Mouse (Mus musculus): ENCODE measurements around the gene Kmt5b. TPM values are rescaled to one million over a fixed set of nuclear protein-coding genes. Genes with fewer than 3 reads are reported as not detected.

Gene Kmt5b
- polyA plus RNA-seq, 1 experiment: 47.1 TPM

- TF ChIP-seq CTCF (IDR thresholded peaks at IDR 0.05; ENCODE audit: borderline replicate concordance, insufficient read depth, low read length) (no peak), POLR2A (IDR thresholded peaks at IDR 0.05; ENCODE audit: low read depth, low read length) (peak; percentile 74)
- peak overlapping the region; percentile 82 for H3K4me3 ChIP-seq (ENCODE audit: insufficient read depth, low read length)
- peaks cover 5% of the 10 kb centered on the region; the same call in 1 of the 2 replicates for H3K4me1 ChIP-seq (ENCODE audit: control insufficient read depth, insufficient read depth, low read length)
- H3K27ac ChIP-seq (ENCODE audit: insufficient read depth, low read length): peak overlapping the region; percentile 100
These were observed 818 bp downstream of the Kmt5b start for GRCm38 (mm10) chr19:3767781-3768696.

GRCm38 (mm10) chr19:3768697-3769383 is 1.6 kb downstream of the Kmt5b start:
- no peak for TF ChIP-seq CTCF (IDR thresholded peaks at IDR 0.05; ENCODE audit: borderline replicate concordance, insufficient read depth, low read length)
- TF ChIP-seq POLR2A (IDR thresholded peaks at IDR 0.05; ENCODE audit: low read depth, low read length): no peak
- peak overlapping the region; percentile 100 for H3K27ac ChIP-seq (ENCODE audit: insufficient read depth, low read length)
- H3K4me1 ChIP-seq (ENCODE audit: control insufficient read depth, insufficient read depth, low read length): peaks cover 5% of the 10 kb centered on the region; the same call in 1 of the 2 replicates
- peak overlapping the region; percentile 94 for H3K4me3 ChIP-seq (ENCODE audit: insufficient read depth, low read length)

DNA sequence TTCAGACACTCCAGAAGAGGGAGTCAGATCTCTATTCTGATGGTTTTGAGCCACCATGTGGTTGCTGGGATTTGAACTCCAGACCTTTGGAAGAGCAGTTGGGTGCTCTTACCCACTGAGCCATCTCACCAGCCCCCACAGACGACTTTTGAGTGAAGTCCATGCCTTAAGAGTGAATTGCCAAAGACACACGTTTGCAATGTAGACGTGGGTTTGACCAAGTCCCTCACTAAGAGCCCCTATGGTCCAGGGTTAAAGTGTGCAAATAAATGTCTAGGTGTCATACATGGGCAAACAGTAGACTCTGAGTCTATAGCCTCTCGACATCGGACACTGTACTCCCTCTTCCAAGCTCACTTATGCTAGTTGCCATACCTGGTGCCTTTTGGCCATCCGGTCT is 2.3 kb downstream of the Kmt5b start:
- Histone ChIP-seq H3K4me1 (ENCODE audit: control insufficient read depth, insufficient read depth, low read length) (peaks cover 5% of the 10 kb centered on the region; the same call in 1 of the 2 replicates), H3K27ac (ENCODE audit: insufficient read depth, low read length) (no peak overlapping the region), H3K4me3 (ENCODE audit: insufficient read depth, low read length) (no peak overlapping the region; the same call in 1 of the 2 replicates)
- no peak for TF ChIP-seq POLR2A (IDR thresholded peaks at IDR 0.05; ENCODE audit: low read depth, low read length)
- no peak for TF ChIP-seq CTCF (IDR thresholded peaks at IDR 0.05; ENCODE audit: borderline replicate concordance, insufficient read depth, low read length)

- 0 out of 2 replicates have a peak overlapping the region, but pooled peaks have one; percentile 54 for H3K27ac ChIP-seq (ENCODE audit: insufficient read depth, low read length)
- peaks cover 5% of the 10 kb centered on the region; the same call in 1 of the 2 replicates for H3K4me1 ChIP-seq (ENCODE audit: control insufficient read depth, insufficient read depth, low read length)
- no peak overlapping the region for H3K4me3 ChIP-seq (ENCODE audit: insufficient read depth, low read length)
- TF ChIP-seq POLR2A (IDR thresholded peaks at IDR 0.05; ENCODE audit: low read depth, low read length): no peak
These were observed 6.9 kb downstream of the Kmt5b start for GRCm38 (mm10) chr19:3774159-3774558.

DNA sequence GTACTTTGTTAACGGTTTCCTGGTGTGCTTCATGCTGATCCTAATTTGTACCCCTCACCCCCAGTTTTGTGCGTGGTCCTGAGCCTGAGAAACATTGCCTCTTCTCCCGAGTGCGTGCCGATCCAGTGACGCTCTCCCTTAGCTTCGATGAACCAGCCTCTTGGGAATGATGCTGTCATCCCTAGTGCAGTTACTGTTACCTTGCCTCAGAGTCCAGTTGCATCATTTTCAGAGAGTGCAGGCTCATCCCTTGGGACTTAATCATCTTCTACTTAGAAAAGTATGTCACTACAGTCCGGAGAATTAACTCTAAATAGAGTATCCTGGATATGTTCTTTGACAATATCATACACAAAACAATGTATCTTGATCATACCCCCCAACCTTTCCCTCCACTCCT is 11.5 kb downstream of the Kmt5b start:
- Histone ChIP-seq H3K27ac (ENCODE audit: insufficient read depth, low read length) (no peak overlapping the region), H3K4me3 (ENCODE audit: insufficient read depth, low read length) (no peak overlapping the region), H3K4me1 (ENCODE audit: control insufficient read depth, insufficient read depth, low read length) (no peaks in the 10 kb centered on the region)
- no peak for TF ChIP-seq POLR2A (IDR thresholded peaks at IDR 0.05; ENCODE audit: low read depth, low read length)

GRCm38 (mm10) chr19:3790077-3790476 is 22.9 kb downstream of the Kmt5b start:
- H3K27ac ChIP-seq (ENCODE audit: insufficient read depth, low read length): no peak overlapping the region
- H3K4me3 ChIP-seq (ENCODE audit: insufficient read depth, low read length): no peak overlapping the region
- H3K4me1 ChIP-seq (ENCODE audit: control insufficient read depth, insufficient read depth, low read length): peaks cover 8% of the 10 kb centered on the region
- TF ChIP-seq CTCF (IDR thresholded peaks at IDR 0.05; ENCODE audit: borderline replicate concordance, insufficient read depth, low read length): no peak
- TF ChIP-seq POLR2A (IDR thresholded peaks at IDR 0.05; ENCODE audit: low read depth, low read length): no peak

GRCm38 (mm10) chr19:3805526-3805925 is 38.3 kb downstream of the Kmt5b start:
- no peak for TF ChIP-seq CTCF (IDR thresholded peaks at IDR 0.05; ENCODE audit: borderline replicate concordance, insufficient read depth, low read length)
- no peak for TF ChIP-seq POLR2A (IDR thresholded peaks at IDR 0.05; ENCODE audit: low read depth, low read length)
- no peak overlapping the region for H3K4me3 ChIP-seq (ENCODE audit: insufficient read depth, low read length)

DNA sequence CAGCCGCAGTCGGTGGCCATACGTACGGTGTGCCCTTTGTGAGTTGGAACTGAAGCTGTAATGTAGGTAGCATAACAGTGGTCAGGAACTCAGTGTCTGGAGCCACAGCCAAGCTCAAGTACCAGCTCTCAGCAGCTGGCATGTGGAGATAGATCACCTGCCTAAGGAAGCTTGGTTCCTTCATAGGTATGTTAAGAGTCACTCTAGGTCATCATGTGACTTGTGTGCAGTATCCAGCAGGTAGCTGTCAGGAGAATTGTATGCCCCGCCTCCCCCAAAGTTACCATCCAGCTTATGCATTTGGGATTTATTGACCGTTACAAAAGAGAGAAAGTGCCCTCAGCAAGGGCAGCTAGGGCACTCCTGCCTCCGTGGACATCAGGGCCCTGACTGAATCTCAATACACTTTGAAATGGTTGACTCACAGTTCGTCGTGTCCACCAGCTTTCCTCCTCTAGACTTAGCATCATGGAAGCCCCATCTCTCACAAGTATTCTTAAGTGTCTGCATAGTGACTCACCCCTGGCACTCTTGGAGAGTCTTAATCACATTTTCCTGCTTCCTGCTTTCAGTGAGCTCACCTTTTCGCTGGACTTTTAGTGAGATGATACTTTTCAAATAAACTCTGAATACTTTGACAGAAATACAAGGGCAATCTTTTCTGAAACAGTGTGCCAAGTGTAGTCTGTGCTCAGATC is 43.5 kb downstream of the Kmt5b start:
- no peaks in the 10 kb centered on the region for H3K4me1 ChIP-seq (ENCODE audit: control insufficient read depth, insufficient read depth, low read length)
- no peak overlapping the region for H3K4me3 ChIP-seq (ENCODE audit: insufficient read depth, low read length)
- H3K27ac ChIP-seq (ENCODE audit: insufficient read depth, low read length): no peak overlapping the region
- no peak for TF ChIP-seq POLR2A (IDR thresholded peaks at IDR 0.05; ENCODE audit: low read depth, low read length)

More at GRCm38 (mm10) chr19:3805526-3805925, 38.3 kb downstream of the Kmt5b start:
- Histone ChIP-seq H3K27ac (ENCODE audit: insufficient read depth, low read length) (no peak overlapping the region), H3K4me1 (ENCODE audit: control insufficient read depth, insufficient read depth, low read length) (no peaks in the 10 kb centered on the region)

- Histone ChIP-seq H3K4me1 (ENCODE audit: control insufficient read depth, insufficient read depth, low read length) (no peaks in the 10 kb centered on the region; the same call in 1 of the 2 replicates), H3K27ac (ENCODE audit: insufficient read depth, low read length) (no peak overlapping the region), H3K4me3 (ENCODE audit: insufficient read depth, low read length) (no peak overlapping the region)
- TF ChIP-seq CTCF (IDR thresholded peaks at IDR 0.05; ENCODE audit: borderline replicate concordance, insufficient read depth, low read length) (no peak), POLR2A (IDR thresholded peaks at IDR 0.05; ENCODE audit: low read depth, low read length) (no peak)
These were observed 47.2 kb downstream of the Kmt5b start for GRCm38 (mm10) chr19:3814461-3814860.
